Mouse (Mus musculus) embryonic facial prominence, embryonic 15.5 days (tissue): ENCODE measurements around the gene Slc38a3. TPM values are rescaled to one million over a fixed set of nuclear protein-coding genes. Genes with fewer than 3 reads are reported as not detected.

Source experiments
- ATAC-seq: fragments of 200-750 bp; cut with Nextera tagmentation; 2 replicates; pipeline ENCODE4 v1.8.0; 2017; ENCODE audit warnings: low read depth, moderate TSS enrichment; ENCODE audit not compliant: insufficient number of reproducible peaks, low FRiP score, low TSS enrichment
- H3K27ac ChIP-seq: fragments of 300-500 bp; sonication (generic); replicated peaks from 2 replicates; pipeline ENCODE4 v1.5.1; 2015; ENCODE audit warnings: mild to moderate bottlenecking, inconsistent platforms
- H3K27me3 ChIP-seq: fragments of 300-500 bp; sonication (generic); 2 replicates; pipeline ENCODE4 v1.6.1; 2015; ENCODE audit warnings: inconsistent platforms
- H3K36me3 ChIP-seq: fragments of 300-500 bp; sonication (generic); 2 replicates; pipeline ENCODE4 v1.6.1; 2015; ENCODE audit warnings: mild to moderate bottlenecking, inconsistent platforms
- H3K4me1 ChIP-seq: fragments of 300-500 bp; sonication (generic); 2 replicates; pipeline ENCODE4 v1.6.1; 2015; ENCODE audit warnings: inconsistent platforms
- H3K4me2 ChIP-seq: fragments of 300-500 bp; sonication (generic); replicated peaks from 2 replicates; pipeline ENCODE4 v1.6.1; 2015; ENCODE audit warnings: mild to moderate bottlenecking, inconsistent platforms
- H3K4me3 ChIP-seq: fragments of 300-500 bp; sonication (generic); replicated peaks from 2 replicates; pipeline ENCODE4 v1.5.1; 2015; ENCODE audit warnings: mild to moderate bottlenecking, inconsistent platforms
- H3K9ac ChIP-seq: fragments of 300-500 bp; sonication (generic); 2 replicates; pipeline ENCODE4 v1.6.1; 2015; ENCODE audit warnings: inconsistent platforms
- H3K9me3 ChIP-seq: fragments of 300-500 bp; sonication (generic); replicated peaks from 2 replicates; pipeline ENCODE4 v1.6.1; 2016; ENCODE audit warnings: inconsistent platforms
- WGBS: fragments of 180-500 bp; shearing (Covaris S2); methylation state at CpG from one replicate; pipeline ENCODE4 v1.1.7; 2015; 5-methylcytosine and 5-hydroxymethylcytosine counted together
- polyA plus RNA-seq: library from polyadenylated mRNA; unstranded; fragments of >200 nt; fragmentation: Nextera tagmentation; extraction: Ambion mirVana; gene quantifications from 2 replicates; pipeline ENCODE4 v1.2.1, GENCODE M21; 2015

The Slc38a3 gene
- polyA plus RNA-seq, 1 experiment from 2014 or later, result 4.2 TPM

DNA sequence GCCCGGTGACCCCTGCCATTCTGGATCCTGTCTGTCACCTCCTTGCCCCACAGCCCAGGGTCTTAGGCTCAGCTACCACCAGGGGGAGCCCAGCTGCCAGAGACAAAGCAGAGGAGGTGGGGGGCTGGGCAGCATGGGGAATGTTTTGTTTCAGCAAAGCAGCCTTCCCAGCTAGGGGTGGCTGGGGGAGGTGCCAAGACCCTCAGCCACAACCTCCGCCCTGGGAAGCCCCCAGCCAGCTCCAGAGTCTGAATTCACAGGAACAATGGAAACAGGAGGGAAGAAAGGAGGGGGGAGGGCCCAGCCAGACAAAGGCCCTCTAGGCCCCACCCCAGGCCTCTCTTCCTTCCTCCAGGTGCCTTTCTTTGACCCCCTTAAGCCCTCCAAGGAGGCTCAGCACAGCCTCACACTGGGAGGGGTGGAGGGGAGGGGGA is 42.5 kb downstream of the Slc38a3 start:
- Histone ChIP-seq H3K4me3 (peak overlapping the region; percentile 22), H3K36me3 (peaks cover 37% of the 10 kb centered on the region), H3K27me3 (no peaks in the 10 kb centered on the region), H3K9me3 (no peaks in the 10 kb centered on the region), H3K27ac (peak overlapping the region; percentile 94), H3K4me2 (peak overlapping the region; percentile 38), H3K9ac (peak overlapping the region; percentile 2; the same call in 1 of the 2 replicates), H3K4me1 (peaks cover 79% of the 10 kb centered on the region)
- WGBS, result 0% methylated on average over 2 of the region's 2 CpGs
- peak; percentile 63 for ATAC-seq

DNA sequence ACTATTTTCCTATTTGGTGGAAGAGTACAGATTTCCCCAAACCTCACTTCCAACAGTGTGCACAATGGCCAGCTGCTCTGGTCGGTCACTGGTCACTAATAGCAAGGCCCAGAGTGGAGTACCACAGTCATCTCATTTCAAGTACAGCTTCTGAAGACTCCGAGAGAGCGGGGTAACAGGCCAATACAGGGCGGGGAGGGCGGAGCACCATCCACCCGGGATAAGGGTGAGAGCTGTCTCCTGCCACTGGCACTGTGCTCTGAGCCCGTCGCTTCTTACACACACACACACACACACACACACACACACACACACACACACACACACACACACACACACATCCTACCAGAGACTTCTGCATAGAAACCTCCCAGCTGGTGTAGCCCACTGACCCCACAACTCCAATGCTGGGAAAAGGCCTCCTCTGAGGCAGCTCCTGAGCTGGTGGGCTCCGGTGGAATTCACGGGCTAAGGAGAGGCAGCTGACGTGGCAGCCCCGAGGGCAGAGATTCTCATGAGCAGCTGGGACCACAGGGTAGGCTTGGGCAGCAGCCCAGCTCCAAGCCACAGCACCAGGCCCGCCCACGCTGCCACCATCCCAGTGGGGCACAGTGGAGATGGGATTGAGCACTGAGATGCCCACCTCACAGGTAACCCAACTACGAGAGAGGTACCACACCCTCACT is 43.0 kb downstream of the Slc38a3 start:
- peak overlapping the region; percentile 38 for H3K4me2 ChIP-seq
- WGBS, result 28% methylated on average over 15 of the region's 15 CpGs

DNA sequence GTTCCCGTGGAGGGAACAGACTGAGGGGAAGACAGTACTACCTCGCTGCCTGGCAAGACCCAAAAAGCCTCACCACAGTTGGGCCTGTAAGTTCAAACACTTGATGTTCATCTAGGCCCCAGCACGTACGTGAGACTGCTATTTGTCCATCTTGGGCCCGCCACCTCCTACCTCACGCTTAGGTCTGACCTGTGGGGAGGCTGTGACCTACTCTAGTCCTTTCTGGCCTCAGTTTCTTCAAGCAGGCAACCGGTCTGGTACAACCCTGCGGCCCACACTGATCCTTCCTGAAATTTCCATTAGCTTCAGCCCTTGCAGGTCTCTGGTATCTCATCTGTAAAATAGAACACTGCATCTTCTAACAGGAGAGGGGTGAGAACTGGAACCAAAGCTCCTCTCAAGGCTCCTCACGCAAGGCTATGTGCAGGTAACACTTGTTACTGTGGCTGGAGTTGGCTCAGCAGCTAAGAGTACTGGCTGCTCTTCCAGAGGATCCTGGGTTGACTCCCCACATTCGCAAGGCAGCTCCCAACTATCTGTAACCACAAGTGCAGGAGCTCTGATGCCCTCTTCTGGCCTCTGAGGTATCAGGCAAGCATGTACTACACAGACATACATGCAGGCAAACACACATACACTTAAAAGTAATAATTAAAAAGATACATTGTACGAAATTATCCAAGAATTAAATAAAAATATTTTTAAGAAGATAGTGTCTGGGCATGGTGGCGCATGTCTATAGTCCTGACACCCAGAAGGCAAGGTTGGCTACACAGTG is 43.8 kb downstream of the Slc38a3 start:
- no peak for ATAC-seq
- no peaks in the 10 kb centered on the region for H3K9me3 ChIP-seq
- H3K4me1 ChIP-seq, result peaks cover 70% of the 10 kb centered on the region
- no peak overlapping the region for H3K9ac ChIP-seq
- no peak overlapping the region for H3K4me2 ChIP-seq
- peaks cover 38% of the 10 kb centered on the region for H3K36me3 ChIP-seq
- no peaks in the 10 kb centered on the region for H3K27me3 ChIP-seq
- WGBS, result 89% methylated on average over 12 of the region's 12 CpGs
- H3K27ac ChIP-seq, result peak overlapping the region; percentile 94
- no peak overlapping the region for H3K4me3 ChIP-seq

More for the DNA sequence above, 43.0 kb downstream of the Slc38a3 start:
- Histone ChIP-seq H3K36me3 (peaks cover 38% of the 10 kb centered on the region), H3K4me1 (peaks cover 73% of the 10 kb centered on the region), H3K4me3 (peak overlapping the region; percentile 22), H3K9me3 (no peaks in the 10 kb centered on the region), H3K9ac (peak overlapping the region; percentile 2; the same call in 1 of the 2 replicates), H3K27me3 (no peaks in the 10 kb centered on the region), H3K27ac (peak overlapping the region; percentile 94)
- ATAC-seq, result peak; percentile 71

DNA sequence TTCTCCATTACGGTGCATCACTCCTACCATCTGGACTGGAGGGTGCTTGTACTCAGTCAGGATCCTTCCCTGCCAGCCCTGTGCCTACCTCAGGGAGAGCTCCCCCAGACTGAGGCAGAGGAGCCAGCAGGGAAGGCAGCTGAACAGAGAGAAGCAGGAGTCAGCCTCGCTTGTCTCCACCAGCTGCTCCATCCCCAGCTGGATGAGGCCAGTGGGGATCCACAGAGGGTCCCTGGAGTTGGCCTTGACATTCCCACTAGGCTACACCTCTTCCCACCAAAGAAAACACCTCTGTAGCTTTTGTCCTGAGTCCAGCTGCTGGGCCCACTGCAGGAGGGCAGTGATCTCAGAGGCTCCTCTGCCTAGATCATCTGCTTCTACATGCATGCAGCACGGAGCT is 44.4 kb downstream of the Slc38a3 start:
- ATAC-seq, result no peak
- Histone ChIP-seq H3K27ac (peak overlapping the region; percentile 94; the same call in 1 of the 2 replicates), H3K36me3 (peaks cover 44% of the 10 kb centered on the region), H3K4me3 (no peak overlapping the region), H3K9ac (no peak overlapping the region), H3K27me3 (no peaks in the 10 kb centered on the region), H3K9me3 (no peaks in the 10 kb centered on the region), H3K4me2 (no peak overlapping the region), H3K4me1 (peaks cover 69% of the 10 kb centered on the region)
- WGBS, result 82% methylated on average over 3 of the region's 3 CpGs

DNA sequence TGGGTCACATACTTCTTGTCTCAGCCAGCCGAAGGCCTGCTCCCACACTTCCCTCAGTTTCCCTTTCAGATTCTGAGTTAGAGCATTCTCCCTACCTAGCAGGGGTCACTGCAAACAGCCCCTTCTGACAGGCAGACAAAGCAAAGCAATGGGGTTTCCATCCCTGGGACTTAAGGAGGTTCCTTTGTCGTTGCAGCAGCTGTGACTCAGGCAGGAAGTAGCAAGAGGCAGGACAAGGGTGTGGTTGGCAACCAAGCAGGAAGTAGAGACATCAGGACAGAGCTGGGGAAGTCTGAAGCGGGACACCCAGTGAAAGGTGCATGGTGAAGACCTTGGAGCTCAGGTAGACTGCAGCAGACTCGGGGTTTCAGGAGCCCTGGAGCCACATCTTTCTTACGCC is 44.8 kb downstream of the Slc38a3 start:
- ATAC-seq, result no peak
- Histone ChIP-seq H3K4me1 (peaks cover 69% of the 10 kb centered on the region), H3K27ac (peak overlapping the region; percentile 94; the same call in 1 of the 2 replicates), H3K9me3 (no peaks in the 10 kb centered on the region), H3K36me3 (peaks cover 48% of the 10 kb centered on the region), H3K4me2 (0 out of 2 replicates have a peak overlapping the region, but pooled peaks have one; percentile 3), H3K9ac (no peak overlapping the region), H3K27me3 (no peaks in the 10 kb centered on the region), H3K4me3 (no peak overlapping the region)
- 74% methylated on average over 5 of the region's 5 CpGs for WGBS

DNA sequence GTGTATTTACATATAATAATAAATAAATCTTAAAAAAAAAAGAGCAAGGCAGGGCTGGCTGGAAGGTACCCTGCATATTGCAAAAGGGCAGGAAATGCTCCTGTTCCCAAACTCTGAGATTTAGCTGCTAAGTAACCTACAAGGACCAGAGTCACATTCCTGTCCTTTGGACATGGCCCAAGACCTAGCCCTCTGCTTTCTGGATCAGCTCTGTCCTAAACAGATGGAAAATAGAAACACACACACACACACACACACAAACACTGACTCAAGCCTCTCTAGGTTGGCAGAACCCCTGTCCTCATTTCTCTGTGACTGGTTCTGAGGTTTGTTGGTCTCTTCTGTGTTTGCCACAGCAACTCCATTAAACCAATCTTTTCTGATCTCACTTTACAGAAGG is 48.4 kb downstream of the Slc38a3 start:
- Histone ChIP-seq H3K9me3 (no peaks in the 10 kb centered on the region), H3K27me3 (no peaks in the 10 kb centered on the region), H3K4me1 (peaks cover 48% of the 10 kb centered on the region), H3K4me3 (no peak overlapping the region), H3K9ac (no peak overlapping the region), H3K27ac (peak overlapping the region; percentile 44; the same call in 1 of the 2 replicates), H3K36me3 (peaks cover 83% of the 10 kb centered on the region), H3K4me2 (no peak overlapping the region)
- no peak for ATAC-seq

DNA sequence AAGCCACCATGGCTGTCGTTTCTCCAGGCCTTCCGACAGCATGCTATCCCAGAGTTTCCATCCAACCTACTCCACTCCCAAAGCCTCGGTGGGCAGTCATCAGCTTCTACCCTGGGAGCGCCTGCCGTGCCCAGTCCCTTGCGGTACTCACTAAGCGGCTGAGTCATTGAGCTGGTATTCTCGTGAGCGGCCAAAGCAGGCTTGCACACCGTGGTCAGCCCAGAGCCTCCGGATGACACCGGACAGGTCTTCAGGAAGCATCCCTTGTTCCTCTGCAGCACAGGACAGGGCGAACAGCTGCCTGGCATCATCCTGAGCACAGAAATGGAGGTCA is 49.8 kb downstream of the Slc38a3 start:
- peaks cover 35% of the 10 kb centered on the region for H3K4me1 ChIP-seq
- no peak overlapping the region for H3K4me2 ChIP-seq
- H3K36me3 ChIP-seq, result peaks cover 87% of the 10 kb centered on the region
- no peaks in the 10 kb centered on the region for H3K9me3 ChIP-seq
- peak overlapping the region; percentile 71; the same call in 1 of the 2 replicates for H3K27ac ChIP-seq
- no peaks in the 10 kb centered on the region for H3K27me3 ChIP-seq
- 0 out of 2 replicates have a peak, but pooled peaks have one; percentile 1 for ATAC-seq
- no peak overlapping the region for H3K4me3 ChIP-seq
- H3K9ac ChIP-seq, result no peak overlapping the region
- 79% methylated on average over 13 of the region's 13 CpGs for WGBS

DNA sequence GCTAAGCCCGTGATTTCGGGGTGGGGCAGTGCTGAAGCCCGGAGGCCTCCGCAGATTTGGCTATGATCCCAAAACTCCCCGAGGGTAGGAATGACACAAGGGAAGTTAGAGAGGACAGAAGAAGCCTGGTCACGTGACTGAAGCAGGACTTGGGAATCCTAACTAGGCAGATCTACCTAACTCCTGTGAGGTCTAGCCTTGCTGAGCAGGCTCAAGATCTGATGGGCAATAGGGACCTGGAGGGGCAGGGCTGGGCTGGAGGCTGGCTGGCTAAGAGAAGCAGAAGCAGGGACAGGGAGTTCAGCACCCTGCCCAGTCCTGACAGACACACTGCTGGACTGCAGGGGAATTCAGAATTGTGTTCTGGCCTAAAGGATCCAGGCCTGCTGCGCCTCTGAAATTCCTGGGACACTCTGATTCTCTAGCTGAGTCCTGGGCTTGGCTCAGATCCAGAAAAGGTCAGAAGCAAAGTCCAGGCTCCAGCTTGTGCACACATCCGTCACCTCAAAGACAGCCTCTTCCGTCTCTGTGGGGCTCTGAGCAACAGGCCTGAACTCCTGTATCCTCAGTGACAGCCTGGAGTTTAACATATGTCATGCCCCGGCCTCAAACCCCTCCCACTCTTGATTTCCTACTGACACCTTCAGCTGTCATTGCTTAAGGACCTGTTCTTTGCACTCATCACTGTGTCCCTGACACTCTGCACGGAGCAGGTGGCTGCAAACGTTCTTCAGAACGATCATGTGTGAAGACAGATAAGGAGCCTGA is 50.4 kb downstream of the Slc38a3 start:
- 45% methylated on average over 13 of the region's 13 CpGs for WGBS
- H3K9me3 ChIP-seq, result no peaks in the 10 kb centered on the region
- peak; percentile 7; the same call in 1 of the 2 replicates for ATAC-seq
- H3K27ac ChIP-seq, result peak overlapping the region; percentile 71
- H3K27me3 ChIP-seq, result no peaks in the 10 kb centered on the region
- no peak overlapping the region for H3K9ac ChIP-seq
- H3K4me2 ChIP-seq, result no peak overlapping the region
- H3K36me3 ChIP-seq, result peaks cover 86% of the 10 kb centered on the region
- no peak overlapping the region for H3K4me3 ChIP-seq
- peaks cover 33% of the 10 kb centered on the region for H3K4me1 ChIP-seq

DNA sequence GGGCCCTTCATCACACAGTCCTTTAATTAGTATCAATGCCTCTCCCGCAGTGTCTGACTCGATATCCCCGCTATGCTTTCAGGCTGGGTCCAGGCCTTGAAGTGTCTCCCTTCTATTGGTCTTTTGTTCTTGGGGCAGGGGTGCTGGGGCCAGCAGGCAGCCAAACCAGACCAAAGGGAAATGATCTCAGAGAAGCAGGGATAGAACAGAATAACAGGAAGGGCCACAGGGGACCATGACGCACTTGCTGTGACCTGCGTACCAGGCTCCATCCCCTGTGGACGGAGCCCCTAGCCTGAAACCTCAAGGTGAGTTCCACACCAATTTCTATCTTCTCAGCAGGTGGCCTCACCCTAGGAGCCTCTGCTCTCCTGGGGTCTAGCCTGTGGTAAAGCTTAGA is 51.2 kb downstream of the Slc38a3 start:
- H3K36me3 ChIP-seq, result peaks cover 82% of the 10 kb centered on the region
- no peak for ATAC-seq
- H3K27me3 ChIP-seq, result no peaks in the 10 kb centered on the region
- no peak overlapping the region for H3K9ac ChIP-seq
- no peaks in the 10 kb centered on the region for H3K9me3 ChIP-seq
- peaks cover 40% of the 10 kb centered on the region for H3K4me1 ChIP-seq
- H3K4me2 ChIP-seq, result no peak overlapping the region
- H3K27ac ChIP-seq, result peak overlapping the region; percentile 71; the same call in 1 of the 2 replicates
- 78% methylated on average over 6 of the region's 6 CpGs for WGBS
- no peak overlapping the region for H3K4me3 ChIP-seq

DNA sequence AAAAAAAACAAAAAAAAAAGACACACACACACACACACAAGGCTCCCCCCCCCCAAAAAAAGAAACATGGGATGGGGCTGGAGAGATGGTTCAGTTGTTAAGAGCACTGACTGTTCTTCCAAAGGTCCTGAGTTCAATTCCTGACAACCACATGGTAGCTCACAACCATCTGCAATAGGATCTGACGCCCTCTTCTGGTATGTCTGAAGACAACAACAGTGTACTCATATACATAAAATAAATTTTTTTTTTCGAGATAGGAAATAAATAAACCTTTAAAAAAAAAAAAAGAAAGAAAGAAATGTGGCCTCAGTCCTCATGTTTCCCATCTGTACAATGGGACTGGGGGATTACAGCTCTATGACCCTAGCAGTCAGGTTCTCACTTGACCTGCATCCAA is 51.9 kb downstream of the Slc38a3 start:
- no peak overlapping the region for H3K27ac ChIP-seq
- no peak overlapping the region for H3K4me3 ChIP-seq
- H3K36me3 ChIP-seq, result peaks cover 76% of the 10 kb centered on the region
- H3K9ac ChIP-seq, result no peak overlapping the region
- H3K9me3 ChIP-seq, result no peaks in the 10 kb centered on the region
- peaks cover 46% of the 10 kb centered on the region for H3K4me1 ChIP-seq
- 73% methylated on average over 2 of the region's 2 CpGs for WGBS
- H3K27me3 ChIP-seq, result no peaks in the 10 kb centered on the region
- H3K4me2 ChIP-seq, result no peak overlapping the region
- no peak for ATAC-seq

DNA sequence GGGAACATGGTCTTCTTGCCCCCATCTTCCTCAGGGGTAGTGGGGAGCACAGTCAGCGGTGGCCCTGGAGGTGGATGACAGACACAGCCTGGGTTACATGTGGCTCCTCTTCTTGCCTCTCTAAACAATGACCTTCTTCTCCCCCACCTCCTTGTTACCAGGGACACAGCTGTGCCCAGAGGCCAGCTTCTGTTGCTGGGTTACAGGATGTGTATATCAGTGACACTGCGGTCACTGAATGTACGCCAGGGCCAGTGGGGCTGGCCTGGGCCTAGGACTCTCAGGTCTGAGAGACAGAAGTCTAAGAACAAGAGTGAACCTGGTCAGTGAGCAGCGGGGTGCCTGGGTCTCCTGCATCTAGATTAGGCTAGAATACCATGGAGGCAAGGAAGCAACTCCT is 54.3 kb downstream of the Slc38a3 start:
- Histone ChIP-seq H3K27me3 (no peaks in the 10 kb centered on the region), H3K36me3 (peaks cover 63% of the 10 kb centered on the region)

More for the DNA sequence above, 54.3 kb downstream of the Slc38a3 start:
- no peak for ATAC-seq
- Histone ChIP-seq H3K27ac (peak overlapping the region; percentile 34; the same call in 1 of the 2 replicates), H3K4me3 (no peak overlapping the region), H3K4me1 (peaks cover 54% of the 10 kb centered on the region), H3K9me3 (no peaks in the 10 kb centered on the region), H3K9ac (no peak overlapping the region), H3K4me2 (no peak overlapping the region)
- 65% methylated on average over 4 of the region's 4 CpGs for WGBS
